Mouse (Mus musculus): Measurements from ENCODE around the gene AL732309.1. TPM values are rescaled to one million over a fixed set of nuclear protein-coding genes. Genes with fewer than 3 reads are reported as not detected.

Gene AL732309.1
- polyA plus RNA-seq, 1 experiment from 2014 or later = 4.8 TPM

DNA sequence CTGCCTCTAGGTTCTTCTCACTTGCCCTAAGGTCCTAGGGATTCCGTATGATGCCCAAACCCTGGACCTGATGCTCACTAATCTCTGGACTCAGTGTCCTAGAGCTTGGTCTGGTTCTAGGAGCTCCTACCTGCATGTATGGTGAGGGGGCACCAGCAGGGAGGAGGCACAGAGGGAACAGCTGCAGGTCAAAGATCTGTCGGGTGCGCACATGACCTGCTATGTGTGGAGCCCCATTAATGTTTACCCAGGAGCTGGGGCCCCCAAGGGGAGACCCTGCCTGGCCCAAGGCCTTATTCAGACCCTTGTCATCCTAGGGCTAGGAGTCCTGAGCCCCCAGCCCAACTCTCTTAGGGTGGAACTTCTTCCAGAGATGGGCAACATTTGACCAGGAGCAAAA lies 12.6 kb downstream of the AL732309.1 start, which contains the start of gene Slc34a3:
TSS of gene Slc34a3 (minus strand) at position 315 of the 400 bp plus-strand sequence.
- ATAC-seq = no peak
- WGBS (ENCODE audit: insufficient replicate concordance) = 59% methylated on average over 3 of the region's 3 CpGs
- Histone ChIP-seq H3K36me3 (no peaks in the 10 kb centered on the region), H3K27ac (no peak within 1 kb of the TSS), H3K4me3 (no peak within 1 kb of the TSS), H3K4me1 (peaks cover 31% of the 10 kb centered on the region), H3K9ac (no peak within 1 kb of the TSS), H3K9me3 (replicated peaks) (no peaks in the 10 kb centered on the region), H3K4me2 (no peak within 1 kb of the TSS), H3K27me3 (replicated peaks) (peaks cover 37% of the 10 kb centered on the region)

DNA sequence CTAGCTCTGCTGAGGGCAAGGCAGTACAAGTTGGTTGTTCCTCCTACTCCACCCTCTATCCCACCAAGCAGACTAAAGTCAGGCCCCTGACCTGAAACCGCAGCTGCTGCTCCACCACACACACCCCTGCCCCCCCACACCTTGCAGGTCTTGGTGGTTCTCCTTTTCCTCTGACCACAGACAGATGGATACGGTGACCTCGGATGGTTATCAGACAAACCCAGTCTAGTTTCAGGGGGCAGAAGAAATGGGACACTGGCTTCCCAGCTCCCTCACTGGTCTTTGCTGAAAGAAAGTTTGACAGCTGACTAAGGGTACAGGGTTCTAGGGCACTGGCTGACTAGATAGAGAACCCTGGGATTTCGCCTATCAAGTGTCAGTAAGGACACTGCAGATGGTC lies 13.2 kb downstream of the AL732309.1 start:
- ATAC-seq = no peak
- 14% methylated on average over 4 of the region's 4 CpGs for WGBS (ENCODE audit: insufficient replicate concordance)
- H3K27me3 ChIP-seq (replicated peaks) = peaks cover 37% of the 10 kb centered on the region

DNA sequence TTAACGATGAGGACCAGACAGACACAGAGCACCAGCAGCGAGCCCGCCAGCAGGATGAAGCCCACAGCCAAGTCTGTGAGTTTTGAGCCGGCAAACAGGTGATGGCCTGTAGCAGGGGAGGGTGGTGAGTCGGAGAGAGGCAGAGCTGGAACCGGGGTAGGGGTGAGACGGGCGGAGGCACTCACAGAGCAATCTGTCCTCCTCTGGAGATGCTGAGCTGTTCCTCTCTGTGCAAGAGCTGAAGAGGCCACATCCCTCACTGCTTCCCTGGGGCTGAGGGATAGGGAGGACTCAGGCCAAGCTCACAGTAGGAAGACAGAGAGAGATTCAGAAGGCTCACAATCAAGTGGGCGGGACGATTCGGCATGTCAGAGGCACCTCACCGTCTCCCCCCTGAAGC lies 15.6 kb downstream of the AL732309.1 start:
- H3K4me1 ChIP-seq = peaks cover 41% of the 10 kb centered on the region
- no peak for ATAC-seq
- H3K27me3 ChIP-seq (replicated peaks) = peaks cover 31% of the 10 kb centered on the region

More for the DNA sequence above, 13.2 kb downstream of the AL732309.1 start:
- H3K4me3 ChIP-seq = no peak overlapping the region
- H3K36me3 ChIP-seq = no peaks in the 10 kb centered on the region
- H3K9me3 ChIP-seq (replicated peaks) = no peaks in the 10 kb centered on the region
- no peak overlapping the region for H3K9ac ChIP-seq
- H3K27ac ChIP-seq = no peak overlapping the region
- H3K4me1 ChIP-seq = peaks cover 38% of the 10 kb centered on the region
- no peak overlapping the region for H3K4me2 ChIP-seq

DNA sequence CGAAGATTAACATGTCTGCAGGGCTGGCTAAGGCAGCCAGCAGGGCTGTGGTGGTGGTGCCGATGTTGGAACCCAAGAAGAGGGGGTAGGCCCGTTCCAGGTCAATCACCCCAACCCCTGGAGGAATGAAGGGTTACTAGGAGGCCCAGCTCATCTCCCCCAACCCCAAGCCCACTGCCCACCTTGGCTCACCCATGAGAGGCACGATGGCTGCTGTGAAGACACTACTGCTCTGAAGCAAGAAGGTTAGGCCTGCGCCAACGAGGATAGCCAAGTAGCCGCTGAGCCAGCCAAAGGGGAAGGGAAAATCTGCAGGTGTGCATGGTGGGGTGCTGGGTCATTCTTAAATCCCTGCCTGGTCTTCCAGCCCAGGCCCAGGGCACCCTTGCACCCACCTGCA lies 16.1 kb downstream of the AL732309.1 start:
- Histone ChIP-seq H3K4me3 (no peak overlapping the region), H3K27me3 (replicated peaks) (peaks cover 27% of the 10 kb centered on the region), H3K9me3 (replicated peaks) (no peaks in the 10 kb centered on the region), H3K9ac (no peak overlapping the region), H3K36me3 (no peaks in the 10 kb centered on the region), H3K4me2 (no peak overlapping the region), H3K4me1 (peaks cover 41% of the 10 kb centered on the region), H3K27ac (no peak overlapping the region)
- WGBS (ENCODE audit: insufficient replicate concordance) = 77% methylated on average over 7 of the region's 7 CpGs
- no peak for ATAC-seq

More for the DNA sequence above, 15.6 kb downstream of the AL732309.1 start:
- H3K4me2 ChIP-seq = no peak overlapping the region
- H3K36me3 ChIP-seq = no peaks in the 10 kb centered on the region
- no peak overlapping the region for H3K4me3 ChIP-seq
- H3K9me3 ChIP-seq (replicated peaks) = no peaks in the 10 kb centered on the region
- no peak overlapping the region for H3K9ac ChIP-seq
- WGBS (ENCODE audit: insufficient replicate concordance) = 55% methylated on average over 12 of the region's 12 CpGs
- no peak overlapping the region for H3K27ac ChIP-seq

DNA sequence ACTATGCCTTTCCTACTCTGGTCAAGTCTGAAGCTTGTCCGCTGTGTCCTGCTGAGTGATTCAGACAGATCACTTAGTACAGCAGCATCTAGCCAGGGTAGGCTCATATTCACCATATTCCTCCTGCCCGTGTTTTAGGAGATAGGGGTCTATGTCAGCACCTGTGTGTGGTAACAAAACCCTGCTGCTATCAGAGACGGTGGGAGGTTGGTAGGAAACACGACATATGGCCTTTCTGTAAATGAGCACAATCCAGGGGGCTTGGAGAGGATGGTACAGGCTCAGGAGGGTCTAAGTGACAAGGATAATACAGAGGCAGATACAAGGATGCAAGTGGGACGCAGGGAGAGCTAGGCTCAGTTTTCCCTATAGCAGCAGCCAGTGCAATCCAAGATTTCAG lies 17.1 kb downstream of the AL732309.1 start:
- ATAC-seq = no peak
- peaks cover 45% of the 10 kb centered on the region for H3K4me1 ChIP-seq
- H3K27me3 ChIP-seq (replicated peaks) = peaks cover 18% of the 10 kb centered on the region
- H3K4me2 ChIP-seq = no peak overlapping the region
- H3K4me3 ChIP-seq = no peak overlapping the region
- no peaks in the 10 kb centered on the region for H3K9me3 ChIP-seq (replicated peaks)
- H3K27ac ChIP-seq = no peak overlapping the region
- WGBS (ENCODE audit: insufficient replicate concordance) = 73% methylated on average over 5 of the region's 5 CpGs
- H3K9ac ChIP-seq = no peak overlapping the region
- H3K36me3 ChIP-seq = no peaks in the 10 kb centered on the region

DNA sequence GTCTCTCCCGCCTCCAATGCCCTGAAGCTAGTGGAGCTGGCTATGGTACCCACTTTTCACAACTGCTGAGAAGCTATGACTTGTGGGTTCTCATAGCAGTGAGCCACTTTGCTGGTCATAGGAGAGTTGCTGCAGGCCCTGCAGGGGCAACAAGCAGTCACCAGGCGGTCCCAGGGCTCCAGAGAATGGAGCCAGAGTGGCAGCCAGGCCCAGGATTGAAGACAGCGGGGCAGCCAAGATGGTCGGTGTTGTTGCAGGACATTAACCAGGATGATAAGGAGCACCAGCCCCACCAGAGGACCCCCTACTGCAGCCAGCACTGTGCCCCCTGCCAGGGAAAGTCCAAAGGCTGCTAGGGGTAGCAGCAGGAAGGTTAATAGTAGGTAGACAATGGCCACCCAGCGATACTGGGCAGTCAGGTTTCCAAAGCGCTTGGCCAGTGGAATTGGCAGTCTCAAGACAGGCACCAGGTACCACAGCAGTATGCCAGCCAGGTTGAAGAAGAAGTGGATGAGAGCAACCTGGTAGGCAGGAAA lies 17.6 kb downstream of the AL732309.1 start:
- Histone ChIP-seq H3K9ac (peak overlapping the region; percentile 67; the same call in 1 of the 2 replicates), H3K4me3 (peak overlapping the region; percentile 48), H3K36me3 (no peaks in the 10 kb centered on the region), H3K4me1 (peaks cover 39% of the 10 kb centered on the region), H3K27me3 (replicated peaks) (peaks cover 16% of the 10 kb centered on the region), H3K27ac (peak overlapping the region; percentile 74), H3K4me2 (peak overlapping the region; percentile 70), H3K9me3 (replicated peaks) (no peaks in the 10 kb centered on the region)
- no peak for ATAC-seq
- 65% methylated on average over 6 of the region's 6 CpGs for WGBS (ENCODE audit: insufficient replicate concordance)

DNA sequence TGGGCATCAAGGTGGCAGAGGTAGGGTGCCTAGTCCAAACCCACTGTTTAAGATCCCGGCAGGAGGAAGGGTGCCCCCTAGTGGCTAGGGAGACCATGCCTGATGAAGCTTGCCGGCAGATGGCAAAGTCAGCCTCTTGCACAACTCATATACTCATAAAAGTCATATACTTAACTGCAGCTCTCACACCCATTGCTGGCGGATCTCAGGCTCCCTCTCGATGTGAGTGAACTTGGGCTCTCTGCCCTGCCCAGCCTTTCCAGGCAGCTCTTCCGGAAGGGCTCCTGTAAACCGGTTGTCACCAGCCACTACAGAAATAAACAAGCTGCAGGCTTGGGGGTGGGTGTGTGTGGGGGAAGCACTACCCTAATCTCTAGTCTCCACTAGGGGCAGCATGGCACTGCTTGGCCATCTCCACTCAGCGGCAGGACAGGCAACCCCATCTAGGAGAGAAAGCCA lies 18.2 kb downstream of the AL732309.1 start:
- 0% methylated on average over 7 of the region's 7 CpGs for WGBS (ENCODE audit: insufficient replicate concordance)
- H3K9ac ChIP-seq = peak overlapping the region; percentile 67
- H3K9me3 ChIP-seq (replicated peaks) = no peaks in the 10 kb centered on the region
- peaks cover 36% of the 10 kb centered on the region for H3K4me1 ChIP-seq
- peak; percentile 27 for ATAC-seq
- peaks cover 5% of the 10 kb centered on the region for H3K36me3 ChIP-seq
- peaks cover 14% of the 10 kb centered on the region for H3K27me3 ChIP-seq (replicated peaks)
- H3K4me2 ChIP-seq = peak overlapping the region; percentile 70
- peak overlapping the region; percentile 48 for H3K4me3 ChIP-seq
- H3K27ac ChIP-seq = peak overlapping the region; percentile 74

DNA sequence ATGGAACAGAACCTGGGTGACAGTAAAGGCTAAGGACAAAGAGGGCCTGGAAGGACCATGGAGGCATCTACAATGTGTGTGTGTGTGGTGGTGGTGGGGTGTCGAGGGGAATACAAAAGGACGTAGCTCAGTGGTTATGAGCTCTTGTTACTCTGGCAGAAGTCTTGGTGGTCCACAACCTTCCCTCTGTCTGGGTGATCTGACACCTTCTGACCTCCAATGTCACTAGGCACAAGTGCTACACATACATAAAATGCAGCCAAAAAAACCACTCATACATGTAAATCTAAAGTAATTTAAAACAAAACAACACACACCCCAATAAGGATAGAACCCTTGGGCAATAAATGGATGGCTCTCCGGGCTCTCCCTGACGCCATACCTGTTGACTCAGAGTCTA lies 19.3 kb downstream of the AL732309.1 start:
- Histone ChIP-seq H3K4me2 (no peak overlapping the region), H3K36me3 (peaks cover 15% of the 10 kb centered on the region), H3K4me3 (no peak overlapping the region), H3K4me1 (peaks cover 40% of the 10 kb centered on the region), H3K9ac (no peak overlapping the region), H3K27me3 (replicated peaks) (peaks cover 14% of the 10 kb centered on the region), H3K9me3 (replicated peaks) (no peaks in the 10 kb centered on the region), H3K27ac (0 out of 2 replicates have a peak overlapping the region, but pooled peaks have one; percentile 74)
- ATAC-seq = no peak
- 76% methylated on average over 4 of the region's 4 CpGs for WGBS (ENCODE audit: insufficient replicate concordance)

DNA sequence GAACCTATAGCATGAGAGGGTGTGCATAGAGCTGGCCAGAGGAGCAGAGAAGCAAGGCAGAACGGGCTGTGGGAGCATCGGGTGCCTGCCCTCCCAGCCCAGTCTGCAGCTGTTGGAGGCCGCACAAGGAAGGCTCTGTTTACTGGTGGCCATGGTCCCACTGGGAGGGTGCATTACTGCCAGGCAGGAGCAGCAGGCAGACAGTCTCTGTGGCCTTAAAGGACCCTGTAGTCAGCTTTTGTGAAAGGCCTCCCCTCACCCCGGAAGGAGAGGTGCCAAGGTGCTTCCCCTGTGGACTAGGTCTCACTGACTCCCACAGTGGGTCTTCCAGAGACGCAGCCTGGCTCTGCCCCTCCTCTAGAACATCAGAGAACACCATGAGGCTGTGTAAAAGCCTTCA lies 19.8 kb downstream of the AL732309.1 start:
- no peak for ATAC-seq
- no peaks in the 10 kb centered on the region for H3K9me3 ChIP-seq (replicated peaks)

DNA sequence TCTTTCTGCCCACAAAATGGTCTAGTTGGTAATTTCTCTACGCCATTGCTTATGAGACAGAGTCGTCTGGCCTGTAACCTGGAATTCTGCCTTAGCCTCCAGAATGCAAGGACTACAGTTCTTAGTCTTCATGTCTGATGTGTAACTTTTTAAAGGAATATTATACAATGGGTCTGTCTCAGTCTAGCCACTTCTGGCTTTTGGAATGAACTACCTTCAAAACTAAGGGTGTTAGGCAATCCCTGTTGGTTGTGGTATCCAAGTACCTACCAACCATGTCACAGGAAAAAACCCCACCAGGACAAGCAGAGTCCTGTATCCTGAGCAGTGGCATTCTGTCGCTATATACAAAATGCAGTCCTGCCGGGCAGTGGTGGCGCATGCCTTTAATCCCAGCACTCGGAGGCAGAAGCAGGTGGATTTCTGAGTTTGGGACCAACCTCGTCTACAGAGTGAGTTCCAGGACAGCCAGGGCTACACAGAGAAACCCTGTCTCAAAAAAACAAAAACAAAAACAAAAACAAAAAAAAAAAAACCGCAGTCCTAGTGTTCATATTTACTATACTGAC lies 20.8 kb downstream of the AL732309.1 start:
- Histone ChIP-seq H3K9ac (peak overlapping the region; percentile 84), H3K4me2 (peak overlapping the region; percentile 75), H3K36me3 (peaks cover 28% of the 10 kb centered on the region), H3K4me1 (peaks cover 50% of the 10 kb centered on the region), H3K27me3 (replicated peaks) (peaks cover 4% of the 10 kb centered on the region; the same call in 1 of the 2 replicates), H3K9me3 (replicated peaks) (no peaks in the 10 kb centered on the region), H3K4me3 (peak overlapping the region; percentile 99), H3K27ac (peak overlapping the region; percentile 96)
- no peak for ATAC-seq
- 80% methylated on average over 8 of the region's 8 CpGs for WGBS (ENCODE audit: insufficient replicate concordance)

More for the DNA sequence above, 19.8 kb downstream of the AL732309.1 start:
- Histone ChIP-seq H3K27me3 (replicated peaks) (peaks cover 14% of the 10 kb centered on the region), H3K36me3 (peaks cover 21% of the 10 kb centered on the region), H3K4me1 (peaks cover 45% of the 10 kb centered on the region), H3K9ac (no peak overlapping the region), H3K27ac (0 out of 2 replicates have a peak overlapping the region, but pooled peaks have one; percentile 7), H3K4me3 (no peak overlapping the region), H3K4me2 (no peak overlapping the region)
- WGBS (ENCODE audit: insufficient replicate concordance) = 81% methylated on average over 5 of the region's 5 CpGs

DNA sequence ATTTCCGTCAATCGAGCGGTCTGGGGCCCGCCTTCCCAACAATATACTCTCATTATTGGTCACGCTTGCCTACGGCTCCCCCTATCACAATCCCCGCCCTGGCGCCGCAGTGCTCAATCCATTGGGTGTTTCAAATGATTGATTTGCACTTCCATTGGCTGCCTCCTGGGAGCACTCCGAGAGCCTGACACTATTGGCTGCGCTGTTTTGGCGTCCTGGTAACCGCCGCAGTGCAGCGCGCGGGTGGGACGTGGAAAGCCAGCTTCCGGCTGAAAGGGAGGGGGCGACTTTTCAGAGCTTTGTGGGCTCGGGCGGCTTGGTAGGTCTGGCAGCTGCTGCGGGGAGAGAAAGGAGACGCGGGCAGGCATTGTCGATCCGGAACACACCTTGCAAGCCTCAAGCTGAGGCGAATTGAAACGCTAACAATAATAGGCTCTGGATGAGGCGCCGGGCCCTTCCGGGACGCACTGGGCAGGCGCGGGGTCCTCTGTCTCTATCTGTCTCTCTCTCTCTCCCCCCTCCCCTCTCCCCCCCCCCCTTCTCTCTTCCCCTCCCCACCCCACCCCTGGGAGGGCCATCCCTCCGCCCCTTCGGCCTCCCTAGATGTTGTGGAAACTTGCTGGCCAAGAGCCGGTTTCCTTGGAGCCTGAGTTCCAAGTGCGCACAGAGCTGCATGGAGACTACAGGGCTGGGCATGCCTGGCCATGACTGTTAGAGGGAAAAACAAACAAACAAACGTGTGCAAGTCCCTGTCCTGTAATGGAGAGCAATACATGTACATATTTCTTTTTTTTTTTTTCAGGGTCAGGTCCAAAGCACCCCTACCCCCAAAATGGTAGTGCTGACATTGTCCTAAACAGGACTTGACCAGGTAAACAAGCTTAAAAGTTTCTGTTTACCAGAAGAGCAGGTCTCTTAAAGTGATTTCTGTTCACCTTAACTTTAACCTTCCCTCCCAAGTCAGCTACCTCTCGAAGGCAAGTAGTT lies 21.6 kb downstream of the AL732309.1 start:
- Histone ChIP-seq H3K9ac (peak overlapping the region; percentile 84), H3K4me3 (peak overlapping the region; percentile 99), H3K4me1 (peaks cover 50% of the 10 kb centered on the region), H3K27ac (peak overlapping the region; percentile 96), H3K27me3 (replicated peaks) (0 out of 2 replicates have a peak, but pooled peaks cover under 1% of the 10 kb centered on the region), H3K36me3 (peaks cover 28% of the 10 kb centered on the region), H3K4me2 (peak overlapping the region; percentile 75), H3K9me3 (replicated peaks) (no peaks in the 10 kb centered on the region)
- 2% methylated on average over 41 of the region's 41 CpGs for WGBS (ENCODE audit: insufficient replicate concordance)
- peak; percentile 90 for ATAC-seq

DNA sequence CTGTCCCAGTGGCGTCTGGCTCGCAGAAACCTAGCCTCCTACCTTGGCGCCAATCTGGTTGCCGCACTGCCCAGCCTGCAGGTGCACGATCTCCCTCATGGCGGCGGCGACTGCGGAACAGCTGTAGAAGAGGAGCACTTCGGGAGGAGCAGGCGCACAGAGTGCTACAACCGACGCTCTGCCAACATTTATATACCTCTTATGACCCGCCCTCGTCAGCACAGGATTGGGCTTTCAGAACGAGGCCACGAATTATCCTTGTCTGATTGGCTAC lies 22.2 kb downstream of the AL732309.1 start, which contains the start of gene Tubb4b:
TSS of gene Tubb4b (minus strand) at position 211 of the 274 bp plus-strand sequence.
- Histone ChIP-seq H3K4me2 (peak within 1 kb of the TSS; percentile 88), H3K4me1 (peaks cover 50% of the 10 kb centered on the region), H3K9me3 (replicated peaks) (no peaks in the 10 kb centered on the region), H3K4me3 (peak within 1 kb of the TSS; percentile 99), H3K27me3 (replicated peaks) (no peaks in the 10 kb centered on the region), H3K9ac (peak within 1 kb of the TSS; percentile 95), H3K27ac (peak within 1 kb of the TSS; percentile 100), H3K36me3 (peaks cover 28% of the 10 kb centered on the region)
- WGBS (ENCODE audit: insufficient replicate concordance) = 0% methylated on average over 17 of the region's 17 CpGs
- no peak for ATAC-seq

Measured in liver, embryonic 12.5 days (tissue).